18 mouse cellular contexts compared by ENCODE assay signal in genomic region chr14:76798488-76798887, GRCm38 (mm10).
DNase-seq lines count a peak whose midpoint lies in the region; ATAC-seq and TF ChIP-seq lines count a peak whose summit lies in the region.
"Had no signal": no experiment of that assay in that cellular context is flagged by ENCODE, and none has a peak within 500 bp of the region (broad histone marks: within the 10 kb centered on the region; RNA-seq: fewer than 3 reads in every experiment).

No protein-coding gene starts in this region.

- TF ChIP-seq POLR2A in limb, embryonic 14.5 days (IDR thresholded peaks at IDR 0.05; ENCODE audit: borderline replicate concordance, extremely low read depth, insufficient read depth, insufficient read length), result no peak

- no peaks in the 10 kb centered on the region for H3K36me3 ChIP-seq in intestine, embryonic 16.5 days (ENCODE audit: control insufficient read depth, insufficient read depth, low read length)
- no peaks in the 10 kb centered on the region for H3K36me3 ChIP-seq in intestine, embryonic 15.5 days
- no peaks in the 10 kb centered on the region for H3K36me3 ChIP-seq in limb, embryonic 14.5 days (ENCODE audit: control insufficient read depth, insufficient read depth, low read length)
- H3K36me3 ChIP-seq: forebrain, embryonic 12.5 days; heart, embryonic 13.5 days; hindbrain, embryonic 10.5 days; midbrain, embryonic 10.5 days; neural tube, embryonic 12.5 days had no signal

- H3K4me2 ChIP-seq in intestine, embryonic 16.5 days (ENCODE audit: low read depth, low read length), result no peak overlapping the region
- H3K4me2 ChIP-seq in intestine, embryonic 15.5 days (replicated peaks), result no peak overlapping the region
- no peak overlapping the region for H3K4me2 ChIP-seq in limb, embryonic 14.5 days (replicated peaks; ENCODE audit: low read depth, low read length, severe bottlenecking)
- H3K4me2 ChIP-seq: forebrain, embryonic 12.5 days; heart, embryonic 13.5 days; neural tube, embryonic 12.5 days had no signal

- H3K9ac ChIP-seq in intestine, embryonic 16.5 days (ENCODE audit: low read depth, low read length), result no peak overlapping the region
- no peak overlapping the region for H3K9ac ChIP-seq in intestine, embryonic 15.5 days
- no peak overlapping the region for H3K9ac ChIP-seq in limb, embryonic 14.5 days (ENCODE audit: low read depth, low read length, severe bottlenecking)
- H3K9ac ChIP-seq: forebrain, embryonic 12.5 days; heart, embryonic 13.5 days; neural tube, embryonic 12.5 days had no signal

- no peaks in the 10 kb centered on the region for H3K9me3 ChIP-seq in intestine, embryonic 16.5 days (ENCODE audit: control insufficient read depth, low read length)
- H3K9me3 ChIP-seq in intestine, embryonic 15.5 days, result no peaks in the 10 kb centered on the region
- no peaks in the 10 kb centered on the region for H3K9me3 ChIP-seq in limb, embryonic 14.5 days (ENCODE audit: control insufficient read depth, low read length)
- H3K9me3 ChIP-seq: forebrain, embryonic 12.5 days; heart, embryonic 13.5 days; hindbrain, embryonic 10.5 days; midbrain, embryonic 10.5 days; neural tube, embryonic 12.5 days had no signal

- 72% methylated on average over 6 of the region's 6 CpGs for WGBS in intestine, embryonic 16.5 days
- 76% methylated on average over 6 of the region's 6 CpGs for WGBS in intestine, embryonic 15.5 days
- 58% methylated on average over 6 of the region's 6 CpGs for WGBS in limb, embryonic 14.5 days

- no peaks in the 10 kb centered on the region for H3K27me3 ChIP-seq in intestine, embryonic 16.5 days (replicated peaks; ENCODE audit: control insufficient read depth, insufficient read depth, low read length)
- no peaks in the 10 kb centered on the region for H3K27me3 ChIP-seq in intestine, embryonic 15.5 days (replicated peaks)
- H3K27me3 ChIP-seq in limb, embryonic 14.5 days (ENCODE audit: control insufficient read depth, insufficient read depth, low read length), result no peaks in the 10 kb centered on the region
- H3K27me3 ChIP-seq: forebrain, embryonic 12.5 days; neural tube, embryonic 12.5 days had no signal

- peaks cover 4% of the 10 kb centered on the region for H3K4me1 ChIP-seq in intestine, embryonic 16.5 days (ENCODE audit: control insufficient read depth, insufficient read depth, low read length)
- H3K4me1 ChIP-seq in intestine, embryonic 15.5 days (replicated peaks), result peaks cover 15% of the 10 kb centered on the region
- peaks cover 25% of the 10 kb centered on the region for H3K4me1 ChIP-seq in limb, embryonic 14.5 days (ENCODE audit: control insufficient read depth, insufficient read depth, low read length)
- H3K4me1 ChIP-seq: neural tube, embryonic 12.5 days had no signal

- DNase-seq in limb, embryonic 14.5 days (ENCODE audit: low spot score), result no peak
- no peak for DNase-seq in layer of hippocampus, postnatal 25 days (ENCODE audit: extremely low spot score in 1 of 2, low spot score in 1 of 2)
- no peak for DNase-seq in cerebellum, postnatal 25 days
- DNase-seq: cerebellum, adult 9-10 months; gastrocnemius, postnatal 25 days; kidney, adult 9 months; left cerebral cortex, postnatal 4 days; right cerebral cortex, postnatal 14 days; thymus, postnatal 14 days had no signal

- no peak overlapping the region for H3K27ac ChIP-seq in intestine, embryonic 16.5 days (ENCODE audit: low read length)
- no peak overlapping the region for H3K27ac ChIP-seq in intestine, embryonic 15.5 days
- peak overlapping the region; percentile 82 for H3K27ac ChIP-seq in limb, embryonic 14.5 days (replicated peaks; ENCODE audit: low read depth, low read length)
- H3K27ac ChIP-seq: forebrain, embryonic 12.5 days; hindbrain, embryonic 10.5 days; midbrain, embryonic 10.5 days; neural tube, embryonic 12.5 days had no signal

- H3K4me3 ChIP-seq in intestine, embryonic 16.5 days (ENCODE audit: low read length), result no peak overlapping the region
- no peak overlapping the region for H3K4me3 ChIP-seq in intestine, embryonic 15.5 days (replicated peaks)
- no peak overlapping the region for H3K4me3 ChIP-seq in limb, embryonic 14.5 days (replicated peaks; ENCODE audit: low read length)
- H3K4me3 ChIP-seq: forebrain, embryonic 12.5 days; heart, embryonic 13.5 days; hindbrain, embryonic 10.5 days; midbrain, embryonic 10.5 days; neural tube, embryonic 12.5 days had no signal

- peak; percentile 30; the same call in 1 of the 2 replicates for ATAC-seq in intestine, embryonic 16.5 days
- ATAC-seq in intestine, embryonic 15.5 days, result no peak
- peak; percentile 84 for ATAC-seq in granulocyte monocyte progenitor cell, adult 5-6 weeks (replicated peaks; ENCODE audit: poor library complexity, severe bottlenecking)
- ATAC-seq in limb, embryonic 14.5 days (ENCODE audit: low FRiP score, low read depth), result peak; percentile 37; the same call in 1 of the 2 replicates
- ATAC-seq in megakaryocyte, adult 5-6 weeks (ENCODE audit: poor library complexity, severe bottlenecking), result peak; percentile 57
